Mouse (Mus musculus): ENCODE data around the gene Homer1. TPM values are rescaled to one million over a fixed set of nuclear protein-coding genes. Genes with fewer than 3 reads are reported as not detected.

Gene Homer1
- total RNA-seq (2021) = 10 to 100 TPM; 52.5 to 75.6 TPM

GRCm38 (mm10) chr13:93299316-93299715 lies at the start of gene Homer1:
Gene Homer1 (plus strand): TSS chr13:93299635.
- intact Hi-C loops (cut with DNase I) = no loop called here

GRCm38 (mm10) chr13:93251732-93252131 lies 47.7 kb upstream of the Homer1 start:
- intact Hi-C loops (cut with DNase I) = no loop called here
- no peak for DNase-seq

More at GRCm38 (mm10) chr13:93299316-93299715, at the start of gene Homer1:
- no peak for DNase-seq

GRCm38 (mm10) chr13:93252175-93252574 lies 47.3 kb upstream of the Homer1 start:
- DNase-seq = no peak
- intact Hi-C loops (cut with DNase I) = no loop called here

DNA sequence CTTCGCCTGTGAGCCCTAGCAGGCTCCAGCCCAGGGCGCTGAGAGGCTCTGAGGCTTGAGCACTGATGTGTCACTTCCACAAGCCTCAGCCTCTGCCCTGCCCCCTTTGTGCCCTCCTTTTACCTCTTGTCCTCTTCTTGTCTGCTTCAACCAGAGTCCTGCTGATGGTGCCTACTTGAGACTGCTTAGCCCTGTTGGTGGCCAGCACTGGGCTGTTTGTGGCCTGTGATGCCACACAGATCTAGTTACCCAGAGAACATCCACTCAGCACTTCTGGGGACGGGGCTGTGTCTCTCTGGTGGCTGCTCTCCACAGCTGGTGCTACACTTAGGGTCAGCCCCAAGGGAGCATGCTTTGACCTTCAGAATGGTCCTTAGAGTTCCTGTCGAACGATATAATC lies 46.5 kb upstream of the Homer1 start:
- intact Hi-C loops (cut with DNase I) = no loop called here
- DNase-seq = no peak

GRCm38 (mm10) chr13:93267151-93267550 lies 32.3 kb upstream of the Homer1 start:
- intact Hi-C loops (cut with DNase I) = no loop called here
- no peak for DNase-seq

GRCm38 (mm10) chr13:93300581-93300980 lies 1.1 kb downstream of the Homer1 start:
- intact Hi-C loops (cut with DNase I) = loop anchor here (5.0 kb wide), 3 partner anchors 108 to 422 kb away; partner anchors contain the start of gene Tent2

DNA sequence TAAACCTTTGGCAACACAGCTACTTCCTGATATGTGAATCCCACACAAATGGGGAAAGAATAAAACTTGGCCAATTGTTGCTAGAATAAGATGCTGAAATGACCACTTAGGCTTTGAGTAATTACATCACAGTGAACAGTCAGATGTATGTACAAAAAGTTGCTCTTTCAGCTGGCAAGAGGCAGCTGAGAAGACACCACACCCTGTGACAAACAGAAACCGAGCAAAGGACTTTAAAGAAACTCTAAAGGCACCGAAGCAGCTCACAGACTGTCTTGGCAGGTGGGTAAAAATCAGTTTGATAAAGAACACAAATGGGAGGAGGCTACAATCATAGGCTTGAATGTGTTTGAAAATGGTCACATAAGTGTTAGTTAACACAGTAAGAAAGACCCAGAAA lies 1.6 kb downstream of the Homer1 start:
- intact Hi-C loops (cut with DNase I) = loop anchor here (5.0 kb wide), 3 partner anchors 109 to 421 kb away; partner anchors contain the start of gene Tent2
- DNase-seq = no peak

More at GRCm38 (mm10) chr13:93300581-93300980, 1.1 kb downstream of the Homer1 start:
- no peak for DNase-seq

DNA sequence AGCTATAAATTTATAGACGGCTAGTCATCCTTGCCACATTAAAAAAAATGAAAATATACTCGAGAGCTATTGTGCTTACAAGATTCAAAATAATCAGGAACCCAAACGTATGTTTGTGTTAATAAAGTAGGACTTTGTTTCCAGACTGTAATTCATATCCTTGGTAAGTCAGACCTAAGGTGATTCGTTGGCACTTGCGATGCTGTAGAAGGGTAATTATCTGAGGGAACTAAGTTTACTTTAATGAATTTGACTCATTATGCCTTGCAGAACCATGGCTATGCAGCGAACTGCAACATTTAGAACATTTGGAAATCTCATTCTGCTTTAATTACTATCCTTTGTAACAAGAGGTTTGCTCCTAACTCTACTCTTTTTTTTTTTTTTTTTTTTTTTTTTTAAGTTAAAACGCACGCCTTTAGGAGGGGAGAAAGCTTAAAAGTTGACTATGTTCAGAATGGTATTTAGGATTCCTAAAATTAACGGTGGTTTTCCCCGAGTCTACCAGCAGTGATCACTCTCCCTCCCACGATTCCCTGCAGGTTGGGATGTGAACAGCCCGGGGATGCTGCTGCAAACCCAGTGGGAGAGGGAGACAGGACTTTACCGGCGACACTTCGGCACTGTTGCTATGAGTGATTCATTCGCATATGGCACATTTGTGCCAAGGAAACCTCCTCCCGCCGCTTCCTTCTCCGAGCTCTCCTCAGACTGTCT lies 3.6 kb downstream of the Homer1 start:
- DNase-seq = no peak
- intact Hi-C loops (cut with DNase I) = loop anchor here (5.0 kb wide), 3 partner anchors 111 to 419 kb away; partner anchors contain the start of gene Tent2

DNA sequence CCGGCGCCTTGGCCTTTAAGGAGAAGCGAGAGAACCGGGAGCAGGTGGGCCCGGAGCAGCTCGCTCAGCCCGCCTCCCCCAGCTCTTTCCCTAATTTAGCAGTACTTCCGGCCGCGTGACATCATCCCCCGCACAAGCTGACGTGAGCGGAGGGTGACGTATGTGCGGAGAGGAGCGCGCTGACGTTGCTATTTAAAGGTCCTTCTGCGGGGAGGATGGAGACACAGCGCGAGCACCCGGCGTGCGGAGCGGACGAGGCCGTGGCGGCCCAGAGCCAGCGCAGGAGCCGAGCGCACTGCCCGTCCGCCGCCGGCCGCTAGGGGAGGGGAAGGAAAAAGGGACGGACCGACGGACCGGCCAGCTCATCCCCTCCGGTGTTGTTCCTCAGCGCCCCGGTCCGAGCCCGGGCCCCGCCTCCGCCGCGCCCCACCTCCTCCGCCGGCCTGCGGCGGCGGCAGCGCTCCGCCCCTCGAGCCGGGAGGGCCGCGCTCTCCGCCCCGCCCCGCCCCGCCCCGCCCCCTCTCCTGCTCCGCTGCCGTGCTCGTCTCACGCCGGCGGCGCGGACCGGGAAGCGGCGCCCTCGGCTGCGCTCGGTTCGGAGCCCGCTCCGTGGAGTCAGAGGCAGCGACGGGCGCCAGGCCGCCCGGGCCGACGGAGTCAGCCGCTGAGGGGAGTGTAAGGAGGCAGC lies 4.3 kb downstream of the Homer1 start:
- DNase-seq = peak; percentile 97
- intact Hi-C loops (cut with DNase I) = loop anchor here (5.0 kb wide), 3 partner anchors 111 to 419 kb away; partner anchors contain the start of gene Tent2

DNA sequence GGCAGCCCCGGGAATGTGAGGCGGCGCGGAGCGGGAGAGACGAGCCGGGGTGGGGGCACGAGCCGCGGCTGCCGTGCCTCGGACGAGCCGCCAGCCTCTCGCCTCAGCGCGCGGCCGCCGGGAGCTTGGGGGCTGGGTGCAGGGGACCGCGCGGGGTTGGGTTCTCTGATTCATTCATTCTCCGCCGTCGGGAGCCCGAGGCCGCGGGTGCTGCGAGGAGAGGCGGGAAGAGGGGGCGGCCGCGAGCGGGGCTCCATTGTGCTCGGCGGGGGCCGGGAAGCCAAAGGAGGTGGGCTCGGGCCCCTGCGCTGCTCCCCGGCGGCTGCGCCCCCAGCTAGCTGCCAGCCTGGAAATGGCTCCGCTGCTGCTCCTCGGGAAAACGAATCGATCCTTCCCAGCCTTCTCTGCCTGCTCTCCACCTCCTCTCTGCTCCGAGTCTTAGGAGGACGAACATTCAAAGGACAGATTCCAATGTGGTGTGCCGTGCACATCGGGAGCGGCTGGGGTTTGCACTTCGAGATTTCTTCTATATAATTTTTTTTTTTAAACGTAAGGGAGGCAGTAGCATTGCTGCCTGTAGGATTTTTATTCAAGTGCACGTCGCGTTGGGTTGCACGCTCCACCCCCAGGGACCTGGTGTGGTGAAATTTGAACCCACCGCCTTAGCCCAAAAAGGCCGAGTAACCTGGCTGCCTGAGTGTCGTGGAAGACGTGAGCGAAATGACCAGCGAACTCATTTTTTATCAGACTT lies 5.0 kb downstream of the Homer1 start:
- DNase-seq = peak; percentile 49 to 52
- intact Hi-C loops (cut with DNase I) = loop anchor here (5.0 kb wide), 4 partner anchors 93 to 418 kb away; partner anchors contain the start of gene Tent2

DNA sequence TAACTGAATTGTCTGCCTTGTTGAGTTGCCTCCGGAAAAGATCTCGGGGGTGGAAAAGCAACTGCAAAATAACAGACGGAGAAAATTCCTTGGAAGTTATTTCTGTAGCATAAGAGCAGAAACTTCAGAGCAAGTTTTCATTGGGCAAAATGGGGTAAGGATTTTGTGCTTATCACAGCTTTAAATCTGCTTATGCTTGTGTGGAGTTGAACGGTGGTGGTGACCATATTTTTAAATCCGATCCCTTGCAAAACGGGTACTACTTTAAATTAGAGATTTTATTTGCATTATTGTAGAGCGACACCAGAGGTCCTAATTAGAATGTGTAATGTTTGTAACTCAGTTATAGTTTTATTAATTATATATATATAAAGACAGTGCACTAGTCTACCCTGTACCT lies 5.7 kb downstream of the Homer1 start:
- intact Hi-C loops (cut with DNase I) = loop anchor here (5.0 kb wide), 1 partner anchor 92 kb away; no protein-coding TSS in a partner anchor
- no peak for DNase-seq

DNA sequence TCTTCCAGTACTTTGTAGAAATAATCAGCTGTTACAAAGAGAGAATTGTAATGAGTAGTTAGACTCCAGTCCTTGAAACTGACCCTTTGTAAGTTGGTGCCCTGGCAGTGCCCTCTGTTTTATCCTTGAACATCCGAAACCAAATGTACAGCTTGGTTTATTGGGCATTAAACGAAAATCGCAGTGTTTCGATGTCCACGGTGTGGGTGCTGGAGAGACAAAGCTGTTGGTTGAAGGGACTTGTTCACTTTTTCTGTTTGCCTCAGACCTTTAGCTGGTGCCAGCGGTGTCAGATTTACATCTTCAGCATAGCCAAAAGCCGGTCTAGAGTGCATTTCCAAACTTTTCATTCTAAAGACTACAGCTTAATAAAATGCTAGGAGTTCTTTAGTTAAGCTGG lies 6.2 kb downstream of the Homer1 start:
- intact Hi-C loops (cut with DNase I) = loop anchor here (5.0 kb wide), 1 partner anchor 92 kb away; no protein-coding TSS in a partner anchor
- DNase-seq = peak; percentile 39 to 44

- intact Hi-C loops (cut with DNase I) = loop anchor here (5.0 kb wide), 1 partner anchor 91 kb away; no protein-coding TSS in a partner anchor
- no peak for DNase-seq
Measured at GRCm38 (mm10) chr13:93306545-93306944, 7.1 kb downstream of the Homer1 start.

DNA sequence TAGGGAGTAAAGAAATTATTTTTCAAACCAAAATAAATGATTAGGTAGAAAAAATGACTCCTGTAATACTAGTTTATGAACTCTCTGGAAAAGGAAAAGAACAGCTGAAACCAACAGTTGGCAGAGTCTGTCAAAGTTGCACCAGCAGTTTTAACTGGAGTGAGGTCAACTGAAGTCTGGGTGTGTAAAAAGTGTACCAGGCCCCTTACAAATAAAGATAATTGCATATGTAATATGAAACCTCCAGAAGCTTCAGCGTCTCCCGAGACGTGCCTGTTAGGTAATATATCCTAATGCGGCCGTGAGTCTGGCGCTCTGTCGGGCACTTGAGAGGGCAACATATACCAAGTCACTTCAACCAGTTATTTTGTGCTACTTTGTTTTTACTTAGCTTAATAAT lies 8.3 kb downstream of the Homer1 start:
- DNase-seq = peak in 1 of 2 experiments; percentile 27
- intact Hi-C loops (cut with DNase I) = loop anchor here (2.0 to 5.0 kb wide), 2 partner anchors 90 to 191 kb away; partner anchors contain the start of gene Jmy

DNA sequence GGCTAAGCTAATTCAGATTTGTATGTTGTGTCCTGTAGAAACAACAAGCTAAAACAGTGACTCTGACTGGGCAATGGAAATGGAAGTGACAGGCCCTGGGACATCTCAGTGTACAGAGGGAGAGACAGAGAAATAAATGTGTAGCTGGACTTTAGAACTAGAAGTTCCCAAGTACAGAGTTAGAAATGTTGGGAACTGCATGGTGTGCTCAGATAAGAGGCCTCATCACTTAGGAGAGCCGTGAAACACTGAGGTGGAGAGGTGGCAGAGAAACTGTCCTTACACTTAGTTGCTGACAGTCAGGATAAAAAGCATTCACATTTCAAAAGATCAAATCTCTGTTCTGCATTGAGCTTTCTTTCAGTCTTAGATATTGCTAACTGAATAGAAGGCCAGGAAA lies 9.9 kb downstream of the Homer1 start:
- peak in 1 of 2 experiments; percentile 28 for DNase-seq
- intact Hi-C loops (cut with DNase I) = loop anchor here (2.0 to 5.0 kb wide), 2 partner anchors 88 to 190 kb away; partner anchors contain the start of gene Jmy

DNA sequence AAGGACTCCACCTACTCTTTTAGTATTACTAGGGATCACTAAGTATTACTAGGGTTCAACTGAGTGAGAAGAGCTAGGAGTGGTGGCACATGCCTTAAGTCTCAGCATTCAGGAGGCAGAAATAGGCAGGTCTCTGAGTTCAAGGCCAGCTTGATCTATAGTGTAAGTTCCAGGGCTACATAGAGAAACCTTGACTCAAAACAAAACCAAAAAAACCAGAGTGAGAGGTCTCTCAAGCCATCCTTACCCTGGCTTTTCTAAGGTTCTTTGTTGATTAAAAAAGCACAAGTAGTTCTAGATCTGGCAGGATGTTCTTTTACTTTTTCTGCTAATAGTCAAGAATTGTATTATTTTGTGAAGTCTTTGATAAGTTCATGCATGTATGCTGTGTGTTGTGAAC lies 13.1 kb downstream of the Homer1 start:
- intact Hi-C loops (cut with DNase I) = no loop called here
- DNase-seq = no peak

- intact Hi-C loops (cut with DNase I) = no loop called here
- DNase-seq = peak in 1 of 2 experiments; percentile 40
Measured at GRCm38 (mm10) chr13:93314322-93314721, 14.9 kb downstream of the Homer1 start.

DNA sequence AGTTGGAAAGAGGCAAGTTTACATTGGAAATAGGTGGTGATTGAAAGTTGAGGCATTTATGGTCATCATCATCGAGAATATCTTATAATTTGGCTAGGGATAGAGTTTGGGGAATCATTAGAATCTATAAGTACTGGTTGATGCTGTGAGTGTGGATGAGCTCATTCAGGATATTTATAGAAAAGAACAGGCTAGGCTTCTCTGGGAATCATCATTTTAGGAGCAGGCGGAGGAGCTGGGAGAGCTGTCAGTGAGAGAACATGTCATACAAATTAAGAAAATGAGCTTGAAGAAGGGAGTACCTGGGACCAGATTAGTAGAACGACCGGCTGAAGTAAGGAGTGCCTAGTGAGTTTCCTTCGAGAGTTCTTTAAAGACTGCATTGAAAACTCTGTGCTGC lies 20.7 kb downstream of the Homer1 start:
- intact Hi-C loops (cut with DNase I) = no loop called here
- DNase-seq = no peak

DNA sequence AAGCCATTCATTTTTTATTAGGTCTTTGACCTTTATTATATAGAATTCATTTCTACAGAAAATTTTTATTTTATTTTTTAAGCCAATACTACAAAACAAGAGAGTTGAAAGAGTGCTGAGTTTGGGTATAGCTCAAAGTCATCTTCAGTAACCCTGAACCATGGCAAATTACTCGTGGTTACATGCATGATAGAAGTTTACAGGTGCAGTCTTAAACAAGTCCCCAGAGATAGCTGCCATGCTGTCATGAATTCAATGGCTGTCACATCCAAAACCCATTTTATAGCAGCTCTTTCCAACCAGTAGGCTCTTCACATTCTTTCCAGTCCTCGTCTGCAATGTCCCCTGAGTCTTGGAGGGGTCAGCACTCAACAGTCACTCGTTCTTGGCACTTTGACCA lies 26.9 kb downstream of the Homer1 start:
- no peak for DNase-seq

DNA sequence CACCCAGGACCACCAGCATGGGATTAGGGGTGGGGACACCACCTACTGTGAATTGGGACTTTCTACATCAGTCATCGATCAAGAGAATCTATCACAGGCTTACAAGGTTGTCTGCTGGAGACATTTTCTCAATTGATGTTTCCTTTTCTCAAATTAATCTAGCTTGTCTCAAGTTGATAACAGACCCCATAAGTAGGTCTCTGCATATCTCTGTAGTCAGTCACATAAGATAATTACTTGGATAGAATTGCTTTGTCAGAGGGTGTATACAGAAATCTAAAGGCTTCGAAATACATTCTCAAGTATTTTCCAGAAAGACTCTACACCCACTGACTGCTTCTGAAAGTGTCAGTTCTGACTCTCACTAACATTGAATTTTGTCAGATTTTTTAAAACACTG lies 32.3 kb downstream of the Homer1 start:
- intact Hi-C loops (cut with DNase I) = no loop called here
- DNase-seq = no peak

More for the DNA sequence above, 26.9 kb downstream of the Homer1 start:
- intact Hi-C loops (cut with DNase I) = no loop called here

DNA sequence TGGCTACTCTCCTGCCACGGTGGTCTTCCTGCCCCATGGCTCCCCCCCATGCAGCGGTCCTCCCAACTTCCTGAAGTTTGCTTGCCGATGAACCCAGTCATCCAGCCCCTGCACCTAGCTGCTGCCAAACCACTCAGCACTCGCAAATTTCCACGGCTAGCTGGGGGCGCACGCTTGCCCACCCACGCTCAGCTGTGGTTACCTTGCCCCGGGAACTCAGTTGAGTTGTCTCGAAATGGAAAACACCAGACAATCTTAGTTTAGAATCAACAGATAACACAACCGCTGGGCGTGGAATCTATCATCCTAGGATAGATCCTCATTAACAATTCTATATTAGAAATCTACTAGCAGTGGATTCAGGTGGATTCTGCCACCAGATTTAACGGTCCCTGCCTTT lies 33.1 kb downstream of the Homer1 start:
- DNase-seq = no peak
- intact Hi-C loops (cut with DNase I) = no loop called here

Measured in heart, postnatal 10 days (tissue).